Mouse (Mus musculus): ENCODE measurements around the gene Olfr1338. TPM values are rescaled to one million over a fixed set of nuclear protein-coding genes. Genes with fewer than 3 reads are reported as not detected.
"Not testable (repeated sequence)": the region's sequence is repeated elsewhere in the genome, so short reads cannot be mapped to it uniquely, and the experiment has no call there.

Olfr1338 gene
- polyA plus RNA-seq (2012; rRNA removed) = not detected in 2 replicates

GRCm38 (mm10) chr4:118758637-118759036 is at the start of gene Olfr1338:
Gene Olfr1338, minus strand, starts transcription at chr4:118758737.
- 79% methylated on average over 1 of the region's 1 CpGs for WGBS
- DNase-seq (ENCODE audit: low read depth, low spot score) = no peak

- DNase-seq (ENCODE audit: low read depth, low spot score) = not testable (repeated sequence)
Measured at GRCm38 (mm10) chr4:118792796-118793195, 34.3 kb upstream of the Olfr1338 start.

- 67% methylated on average over 2 of the region's 2 CpGs for WGBS
- no peak for DNase-seq (ENCODE audit: low read depth, low spot score)
Measured at GRCm38 (mm10) chr4:118782486-118782885, 23.9 kb upstream of the Olfr1338 start, which contains the start of gene Olfr1337. Gene Olfr1337, minus strand, starts transcription at chr4:118782586.

- DNase-seq (ENCODE audit: low read depth, low spot score) = no peak
- 36% methylated on average over 16 of the region's 16 CpGs for WGBS
Measured at GRCm38 (mm10) chr4:118741881-118742280, 16.7 kb downstream of the Olfr1338 start.

GRCm38 (mm10) chr4:118740988-118741698 is 17.4 kb downstream of the Olfr1338 start:
- WGBS = 6% methylated on average over 11 of the region's 11 CpGs

GRCm38 (mm10) chr4:118739574-118739973 is 19.0 kb downstream of the Olfr1338 start:
- 67% methylated on average over 3 of the region's 3 CpGs for WGBS
- DNase-seq (ENCODE audit: low read depth, low spot score) = no peak

More at GRCm38 (mm10) chr4:118740988-118741698, 17.4 kb downstream of the Olfr1338 start:
- DNase-seq (ENCODE audit: low read depth, low spot score) = no peak

- no peak for DNase-seq (ENCODE audit: low read depth, low spot score)
- WGBS = 89% methylated on average over 1 of the region's 1 CpGs
Measured at GRCm38 (mm10) chr4:118731875-118732274, 26.7 kb downstream of the Olfr1338 start, which contains the start of gene Olfr1339. Gene Olfr1339, plus strand, starts transcription at chr4:118732175.

- 53% methylated on average over 10 of the region's 10 CpGs for WGBS
- DNase-seq (ENCODE audit: low read depth, low spot score) = no peak
Measured at GRCm38 (mm10) chr4:118721742-118722483, 36.6 kb downstream of the Olfr1338 start.

- no peak for DNase-seq (ENCODE audit: low read depth, low spot score)
Measured at GRCm38 (mm10) chr4:118719838-118720237, 38.7 kb downstream of the Olfr1338 start, which contains the start of gene Olfr1340. Gene Olfr1340, plus strand, starts transcription at chr4:118720138.

GRCm38 (mm10) chr4:118711656-118712055 is 46.9 kb downstream of the Olfr1338 start:
- DNase-seq (ENCODE audit: low read depth, low spot score) = no peak
- WGBS = 63% methylated on average over 1 of the region's 1 CpGs

- WGBS = 80% methylated on average over 5 of the region's 5 CpGs
- no peak for DNase-seq (ENCODE audit: low read depth, low spot score)
Measured at GRCm38 (mm10) chr4:118708086-118708485, 50.5 kb downstream of the Olfr1338 start.

GRCm38 (mm10) chr4:118703223-118703622 is 55.3 kb downstream of the Olfr1338 start, which contains the start of gene Olfr1341:
Gene Olfr1341, plus strand, starts transcription at chr4:118703523.
- 68% methylated on average over 3 of the region's 3 CpGs for WGBS
- DNase-seq (ENCODE audit: low read depth, low spot score) = no peak

Other genes with a start within 250 kb of the Olfr1338 start
- gene 2610528J11Rik, start 231.7 kb downstream of the Olfr1338 start, polyA plus RNA-seq (2012; rRNA removed) = 93.0 and 123 TPM in 2 replicates
- gene Tmem125, start 214.7 kb downstream of the Olfr1338 start, polyA plus RNA-seq (2012; rRNA removed) = 47.8 and 53.0 TPM in 2 replicates
- 0.03 and 0.26 TPM in 2 replicates for gene Cfap57, start 138.0 kb downstream of the Olfr1338 start, polyA plus RNA-seq (2012; rRNA removed)
- gene Ebna1bp2, start 137.9 kb downstream of the Olfr1338 start, polyA plus RNA-seq (2012; rRNA removed) = 22.8 and 24.3 TPM in 2 replicates
- gene Olfr62, start 99.8 kb downstream of the Olfr1338 start, polyA plus RNA-seq (2012; rRNA removed) = not detected in 2 replicates
- gene Olfr1342, start 66.0 kb downstream of the Olfr1338 start, polyA plus RNA-seq (2012; rRNA removed) = 0.26 TPM in 1 of 2 replicates, not detected in the other
- gene Olfr1341, start 55.2 kb downstream of the Olfr1338 start, polyA plus RNA-seq (2012; rRNA removed) = not detected in 2 replicates
- gene Olfr1340, start 38.6 kb downstream of the Olfr1338 start, polyA plus RNA-seq (2012; rRNA removed) = not detected in 2 replicates
- gene Olfr1339, start 26.6 kb downstream of the Olfr1338 start, polyA plus RNA-seq (2012; rRNA removed) = not detected in 2 replicates
- gene Olfr1337, start 23.8 kb upstream of the Olfr1338 start, polyA plus RNA-seq (2012; rRNA removed) = not detected in 2 replicates
- gene Olfr1335, start 51.2 kb upstream of the Olfr1338 start, polyA plus RNA-seq (2012; rRNA removed) = not detected in 2 replicates
- not detected in 2 replicates for gene Olfr1333, start 77.5 kb upstream of the Olfr1338 start, polyA plus RNA-seq (2012; rRNA removed)
- gene Olfr1331, start 105.9 kb upstream of the Olfr1338 start, polyA plus RNA-seq (2012; rRNA removed) = not detected in 2 replicates
- gene Olfr1330, start 129.9 kb upstream of the Olfr1338 start, polyA plus RNA-seq (2012; rRNA removed) = not detected in 2 replicates
- not detected in 2 replicates for gene Olfr1329, start 158.7 kb upstream of the Olfr1338 start, polyA plus RNA-seq (2012; rRNA removed)
- gene Olfr1328, start 179.9 kb upstream of the Olfr1338 start, polyA plus RNA-seq (2012; rRNA removed) = not detected in 2 replicates
- gene Lao1, start 202.8 kb upstream of the Olfr1338 start, polyA plus RNA-seq (2012; rRNA removed) = 0.05 TPM in 1 of 2 replicates, not detected in the other

All from large intestine, adult 2 months (tissue).